Mouse (Mus musculus) heart, embryonic 15.5 days (tissue): ENCODE data around the gene Dnah7c. TPM values are rescaled to one million over a fixed set of nuclear protein-coding genes. Genes with fewer than 3 reads are reported as not detected.
"Not testable (repeated sequence)": the region's sequence is repeated elsewhere in the genome, so short reads cannot be mapped to it uniquely, and the experiment has no call there.

Experiments
- ATAC-seq: fragments of 200-750 bp; cut with Nextera tagmentation; replicated peaks from 2 replicates; pipeline ENCODE4 v1.8.0; 2017; ENCODE audit warnings: low read depth, moderate TSS enrichment; ENCODE audit not compliant: insufficient number of reproducible peaks, insufficient read depth, low FRiP score
- H3K27ac ChIP-seq: fragments of 300-500 bp; sonication (generic); 2 replicates; pipeline ENCODE4 v1.5.1; 2015; ENCODE audit warnings: mild to moderate bottlenecking, inconsistent platforms
- H3K27me3 ChIP-seq: fragments of 300-500 bp; sonication (generic); 2 replicates; pipeline ENCODE4 v1.6.1; 2015; ENCODE audit warnings: inconsistent platforms
- H3K36me3 ChIP-seq: fragments of 300-500 bp; sonication (generic); 2 replicates; pipeline ENCODE4 v1.6.1; 2015; ENCODE audit warnings: mild to moderate bottlenecking, inconsistent platforms
- H3K4me1 ChIP-seq: fragments of 300-500 bp; sonication (generic); replicated peaks from 2 replicates; pipeline ENCODE4 v1.6.1; 2015; ENCODE audit warnings: inconsistent platforms
- H3K4me2 ChIP-seq: fragments of 300-500 bp; sonication (generic); 2 replicates; pipeline ENCODE4 v1.6.1; 2015; ENCODE audit warnings: inconsistent platforms, mild to moderate bottlenecking, moderate library complexity
- H3K4me3 ChIP-seq: fragments of 300-500 bp; sonication (generic); 2 replicates; pipeline ENCODE4 v1.5.1; 2015; ENCODE audit warnings: mild to moderate bottlenecking, inconsistent platforms
- H3K9ac ChIP-seq: fragments of 300-500 bp; sonication (generic); 2 replicates; pipeline ENCODE4 v1.6.1; 2015; ENCODE audit warnings: mild to moderate bottlenecking, inconsistent platforms
- H3K9me3 ChIP-seq: fragments of 300-500 bp; sonication (generic); replicated peaks from 2 replicates; pipeline ENCODE4 v1.6.1; 2016; ENCODE audit warnings: inconsistent platforms
- WGBS: fragments of 180-500 bp; shearing (Covaris S2); methylation state at CpG from one replicate; pipeline ENCODE4 v1.1.7; 2015; ENCODE audit warnings: mixed read lengths; 5-methylcytosine and 5-hydroxymethylcytosine counted together
- polyA plus RNA-seq: library from polyadenylated mRNA; unstranded; fragments of >200 nt; fragmentation: Nextera tagmentation; extraction: Ambion mirVana; gene quantifications from 2 replicates; pipeline ENCODE4 v1.2.1, GENCODE M21; 2015

Dnah7c gene
- polyA plus RNA-seq = 0.04 and 0.05 TPM in 2 replicates

- Histone ChIP-seq H3K4me2 (peak within 1 kb of the TSS; percentile 80), H3K36me3 (no peaks in the 10 kb centered on the region), H3K4me3 (peak within 1 kb of the TSS; percentile 55), H3K27ac (no peak within 1 kb of the TSS), H3K9me3 (no peaks in the 10 kb centered on the region), H3K9ac (peak within 1 kb of the TSS; percentile 44), H3K4me1 (peaks cover 7% of the 10 kb centered on the region; the same call in 1 of the 2 replicates), H3K27me3 (no peaks in the 10 kb centered on the region)
- peak; percentile 35; the same call in 1 of the 2 replicates for ATAC-seq
- WGBS = 9% methylated on average over 30 of the region's 30 CpGs
Measured at GRCm38 (mm10) chr1:46425137-46425925, at the start of gene Dnah7c. Gene Dnah7c, plus strand, starts transcription at chr1:46425592.

DNA sequence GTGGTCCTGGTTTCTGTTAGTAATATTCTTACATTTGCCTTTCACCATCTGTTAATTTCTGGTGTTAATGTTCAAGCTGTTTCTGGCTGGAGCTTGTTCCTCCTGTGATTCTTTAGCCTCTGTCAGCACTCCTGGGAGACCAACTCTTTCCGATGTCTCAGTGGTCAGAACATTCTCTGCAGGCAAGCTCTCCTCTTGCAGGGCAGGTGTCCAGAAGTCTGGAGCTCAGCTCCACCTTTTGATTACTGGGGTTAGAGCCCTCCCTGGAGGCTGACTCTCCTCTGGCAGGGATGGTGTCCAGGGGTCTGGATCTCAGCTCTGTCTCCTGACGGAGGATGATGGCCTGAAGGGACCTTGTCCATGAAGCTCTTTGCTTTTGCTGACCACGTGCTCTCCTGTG is 44.8 kb upstream of the Dnah7c start:
- not testable (repeated sequence) for H3K36me3 ChIP-seq, H3K4me3 ChIP-seq, H3K4me2 ChIP-seq, ATAC-seq, H3K27me3 ChIP-seq, H3K4me1 ChIP-seq, H3K27ac ChIP-seq, H3K9me3 ChIP-seq, H3K9ac ChIP-seq
- 81% methylated on average over 3 of the region's 3 CpGs for WGBS

DNA sequence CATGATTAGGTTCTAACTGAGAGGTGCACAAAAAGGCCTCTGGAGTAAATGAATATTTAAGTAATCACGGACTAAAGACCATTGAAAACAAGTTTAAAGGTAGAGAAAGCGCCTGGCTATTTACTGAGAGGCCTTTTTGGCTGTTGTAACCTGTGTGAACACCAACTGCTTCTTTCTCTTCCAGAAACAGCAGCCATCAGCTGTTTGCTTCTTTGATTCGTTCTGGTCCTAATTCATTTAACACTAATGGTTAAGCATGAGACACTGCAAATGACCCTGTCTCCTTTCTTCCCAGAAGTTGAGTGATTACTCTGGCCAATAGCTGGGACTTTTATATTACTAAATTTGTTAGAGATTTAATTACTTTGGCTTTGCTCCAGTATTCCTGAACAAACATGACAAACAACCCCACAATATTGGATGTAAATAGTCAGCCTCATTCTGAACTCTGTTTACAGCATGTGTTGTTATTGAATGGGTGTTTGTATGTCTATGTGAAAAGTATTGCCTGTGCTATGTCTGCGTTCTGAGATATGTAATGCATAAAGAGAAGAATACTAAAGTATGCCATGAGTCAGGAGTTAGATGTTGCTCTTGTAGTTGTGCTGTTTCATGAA is 30.6 kb upstream of the Dnah7c start:
- ATAC-seq, H3K4me2 ChIP-seq, H3K36me3 ChIP-seq, H3K27me3 ChIP-seq, H3K9me3 ChIP-seq, H3K27ac ChIP-seq, H3K9ac ChIP-seq, H3K4me3 ChIP-seq, H3K4me1 ChIP-seq: not testable (repeated sequence)
- WGBS = 81% methylated on average over 3 of the region's 4 CpGs

DNA sequence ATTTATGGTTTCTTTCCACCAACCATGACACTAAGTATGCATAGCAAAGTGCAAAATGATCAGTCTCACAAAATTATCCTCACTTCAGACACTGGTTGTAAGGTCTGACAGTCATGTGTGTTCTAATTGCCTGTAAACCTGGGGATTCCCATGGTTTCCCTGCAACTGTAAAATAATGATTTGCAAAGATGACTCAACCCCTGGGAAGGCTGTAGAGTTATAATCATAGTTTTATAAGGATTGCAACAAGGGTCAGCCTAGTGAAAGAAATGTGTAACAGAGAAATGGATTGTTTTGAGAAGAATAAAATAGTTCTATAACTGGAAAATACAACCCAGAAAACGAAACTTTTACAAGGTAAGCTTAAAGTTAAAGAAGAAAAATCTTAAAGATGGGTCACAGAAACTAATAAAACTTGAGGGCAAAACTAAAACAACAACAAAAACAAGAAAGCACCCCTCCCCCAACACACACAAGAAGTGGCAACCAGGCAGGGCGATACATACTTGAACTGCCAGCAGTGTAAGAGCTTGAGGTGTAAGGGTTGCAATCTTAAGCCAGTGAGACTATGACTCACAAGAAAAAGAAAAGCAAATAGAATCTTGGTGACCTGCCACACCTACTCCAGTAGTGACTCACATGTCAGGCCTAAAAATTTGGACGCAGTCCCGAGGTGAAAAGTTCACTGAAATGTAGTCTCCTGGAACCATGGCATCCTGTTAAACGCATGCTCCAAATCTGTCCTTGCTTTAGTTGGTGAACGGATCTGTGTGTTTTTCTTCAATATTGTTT is 16.9 kb upstream of the Dnah7c start:
- H3K36me3 ChIP-seq = no peaks in the 10 kb centered on the region
- 60% methylated on average over 6 of the region's 6 CpGs for WGBS
- no peaks in the 10 kb centered on the region for H3K27me3 ChIP-seq
- H3K4me2 ChIP-seq = no peak overlapping the region
- no peaks in the 10 kb centered on the region for H3K4me1 ChIP-seq
- H3K9me3 ChIP-seq = no peaks in the 10 kb centered on the region
- H3K4me3 ChIP-seq = no peak overlapping the region
- no peak overlapping the region for H3K9ac ChIP-seq
- ATAC-seq = no peak
- H3K27ac ChIP-seq = no peak overlapping the region

- H3K9me3 ChIP-seq, H3K4me1 ChIP-seq, ATAC-seq, H3K36me3 ChIP-seq, H3K27ac ChIP-seq, H3K27me3 ChIP-seq, H3K9ac ChIP-seq, H3K4me3 ChIP-seq, H3K4me2 ChIP-seq: not testable (repeated sequence)
- 74% methylated on average over 7 of the region's 7 CpGs for WGBS
Measured at GRCm38 (mm10) chr1:46414798-46415197, 10.6 kb upstream of the Dnah7c start.

DNA sequence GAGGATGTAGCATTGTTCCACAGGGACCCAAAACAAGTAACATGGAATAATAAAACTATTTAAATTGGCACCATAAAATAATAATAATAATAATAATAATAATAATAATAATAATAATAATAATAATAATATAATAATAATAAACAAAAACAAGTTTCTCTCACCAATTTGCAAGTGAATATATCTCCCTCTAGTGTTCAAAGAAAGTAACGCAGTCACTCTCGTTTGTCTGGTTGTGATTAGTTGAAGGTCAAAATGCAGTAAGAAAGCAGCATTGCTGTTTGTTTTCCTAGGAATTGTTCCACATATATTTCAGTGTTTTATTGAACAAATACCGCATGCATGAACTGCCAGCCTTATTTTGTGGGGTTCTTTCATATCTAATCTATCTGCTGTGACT is 8.4 kb upstream of the Dnah7c start:
- H3K27me3 ChIP-seq, H3K4me1 ChIP-seq, H3K4me2 ChIP-seq, H3K36me3 ChIP-seq, H3K9me3 ChIP-seq, ATAC-seq, H3K9ac ChIP-seq, H3K4me3 ChIP-seq, H3K27ac ChIP-seq: not testable (repeated sequence)
- 12% methylated on average over 3 of the region's 3 CpGs for WGBS

- H3K4me2 ChIP-seq, ATAC-seq, H3K27ac ChIP-seq, H3K36me3 ChIP-seq, H3K9me3 ChIP-seq, H3K9ac ChIP-seq, H3K4me3 ChIP-seq, H3K4me1 ChIP-seq, H3K27me3 ChIP-seq: not testable (repeated sequence)
- 59% methylated on average over 4 of the region's 4 CpGs for WGBS
Measured at GRCm38 (mm10) chr1:46418966-46419365, 6.4 kb upstream of the Dnah7c start.

GRCm38 (mm10) chr1:46428401-46428800 is 3.0 kb downstream of the Dnah7c start:
- H3K27me3 ChIP-seq = no peaks in the 10 kb centered on the region
- no peaks in the 10 kb centered on the region for H3K9me3 ChIP-seq
- peaks cover 7% of the 10 kb centered on the region; the same call in 1 of the 2 replicates for H3K4me1 ChIP-seq
- no peak overlapping the region for H3K27ac ChIP-seq
- WGBS = 79% methylated on average over 2 of the region's 2 CpGs
- H3K4me2 ChIP-seq = no peak overlapping the region
- H3K4me3 ChIP-seq = no peak overlapping the region
- H3K36me3 ChIP-seq = no peaks in the 10 kb centered on the region
- no peak for ATAC-seq
- H3K9ac ChIP-seq = no peak overlapping the region

DNA sequence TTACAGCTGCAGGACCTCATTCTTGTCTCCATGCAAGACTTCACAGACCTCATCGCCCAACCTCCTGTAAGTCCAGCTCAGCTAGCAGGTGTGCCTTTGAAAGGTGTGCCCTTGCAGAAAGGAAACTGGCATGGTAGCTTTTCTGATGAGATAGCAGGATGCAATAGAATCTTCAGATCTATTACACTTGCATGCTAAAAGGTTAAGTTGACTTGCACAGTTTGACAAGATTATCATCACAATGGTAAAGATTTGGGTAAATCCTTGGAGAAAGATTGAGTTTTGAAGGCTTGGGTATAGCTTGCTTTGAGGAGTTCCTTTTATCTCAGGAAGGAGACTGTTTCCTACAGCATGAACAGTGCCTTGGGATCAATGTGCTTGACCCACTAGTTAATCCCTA is 89.3 kb downstream of the Dnah7c start:
- ATAC-seq, H3K4me2 ChIP-seq: not testable (repeated sequence)
- WGBS = 82% methylated on average over 1 of the region's 1 CpGs

GRCm38 (mm10) chr1:46521032-46521431 is 95.6 kb downstream of the Dnah7c start:
- Histone ChIP-seq H3K4me1 (no peaks in the 10 kb centered on the region), H3K27ac (no peak overlapping the region), H3K9me3 (no peaks in the 10 kb centered on the region), H3K36me3 (no peaks in the 10 kb centered on the region), H3K27me3 (no peaks in the 10 kb centered on the region), H3K9ac (no peak overlapping the region), H3K4me3 (no peak overlapping the region), H3K4me2 (no peak overlapping the region)
- no peak for ATAC-seq

More for the DNA sequence above, 89.3 kb downstream of the Dnah7c start:
- not testable (repeated sequence) for H3K4me3 ChIP-seq, H3K36me3 ChIP-seq, H3K4me1 ChIP-seq, H3K27me3 ChIP-seq, H3K9me3 ChIP-seq, H3K9ac ChIP-seq, H3K27ac ChIP-seq

GRCm38 (mm10) chr1:46526537-46526936 is 101.1 kb downstream of the Dnah7c start:
- H3K36me3 ChIP-seq, H3K4me1 ChIP-seq, H3K9me3 ChIP-seq, H3K4me3 ChIP-seq, ATAC-seq, H3K27me3 ChIP-seq, H3K4me2 ChIP-seq, H3K9ac ChIP-seq, H3K27ac ChIP-seq: not testable (repeated sequence)
- WGBS = 46% methylated on average over 3 of the region's 3 CpGs
